Comparison of ENCODE assay signal across 24 mouse cellular contexts in genomic region chr14:27881972-27882371, GRCm38 (mm10).
DNase-seq lines count a peak whose midpoint lies in the region; ATAC-seq and TF ChIP-seq lines count a peak whose summit lies in the region.
"Had no signal": no experiment of that assay in that cellular context is flagged by ENCODE, and none has a peak within 500 bp of the region (broad histone marks: within the 10 kb centered on the region; RNA-seq: fewer than 3 reads in every experiment).

No protein-coding gene starts in this region.

- H3K27ac ChIP-seq in layer of hippocampus, adult 2 months = peak overlapping the region; percentile 79; the same call in 1 of the 2 replicates
- H3K27ac ChIP-seq: embryonic facial prominence, embryonic 10.5 days; embryonic facial prominence, embryonic 12.5 days; forebrain, embryonic 13.5 days; forebrain, embryonic 15.5 days had no signal

- no peak for DNase-seq in layer of hippocampus, adult 2 months (ENCODE audit: low spot score in 2 of 2)
- no peak for DNase-seq in layer of hippocampus, postnatal 14 days (ENCODE audit: low spot score in 2 of 2)
- peak; percentile 9 for DNase-seq in 3T3-L1 (ENCODE audit: low read depth, low spot score)
- DNase-seq in NIH3T3 (ENCODE audit: low read depth) = peak; percentile 49
- DNase-seq in brain, adult 2 months (ENCODE audit: low read depth, low spot score) = peak; percentile 66
- DNase-seq in heart, adult 18-20 months = no peak
- no peak for DNase-seq in cerebellum, postnatal 10 days
- DNase-seq: adrenal gland, adult 8-10 months; adrenal gland, postnatal 14 days; adrenal gland, postnatal 36 days; B cell, adult 2 months; cerebellum, adult 11 months; cerebellum, adult 18-20 months; cerebellum, adult 8-10 months; cerebellum, adult 9-11 months; cerebellum, postnatal 25 days; forebrain, postnatal 0 days had no signal

- H3K4me3 ChIP-seq in layer of hippocampus, adult 2 months = no peak overlapping the region
- H3K4me3 ChIP-seq: embryonic facial prominence, embryonic 10.5 days; embryonic facial prominence, embryonic 12.5 days; forebrain, embryonic 13.5 days; forebrain, embryonic 15.5 days had no signal

- TF ChIP-seq CTCF in layer of hippocampus, adult 2 months (conservative IDR thresholded peaks at IDR 0.05) = no peak

- ATAC-seq in megakaryocyte, adult 5-6 weeks (ENCODE audit: poor library complexity, severe bottlenecking) = no peak
- ATAC-seq: activated CD4-positive, CD25-positive, alpha-beta regulatory T cell, adult 4 months; CD4-positive, CD25-positive, alpha-beta regulatory T cell, adult 4 months; forebrain, embryonic 13.5 days; forebrain, embryonic 15.5 days; forebrain, postnatal 0 days had no signal

Comparison
In these comparisons a context has a peak if more than half of its experiments do, and no peak if none do; other contexts are left out.
1. DNase-seq: peak in 3T3-L1 (single experiment), NIH3T3 (single experiment) and brain, adult 2 months (single experiment); none in layer of hippocampus, adult 2 months (0 of 2), layer of hippocampus, postnatal 14 days (0 of 2), heart, adult 18-20 months (0 of 2) and cerebellum, postnatal 10 days (0 of 2).